Mouse (Mus musculus) heart, adult 2 months (tissue): ENCODE measurements at regions not wholly inside any gene's neighbourhood (a gene's known extent, or its start where the extent isn't known, plus 50 kb on each side); places are given as distances from the start of the nearest gene placed in this dataset.

ENCODE experiments used
- DNase-seq, 2 experiments: peaks; one replicate each; pipeline ENCODE4 v3.0.0; 2021
- H3K27ac ChIP-seq: fragments of 200-600 bp; 2 replicates; pipeline ENCODE4 v1.8.1; 2022
- H3K27me3 ChIP-seq: fragments of 200-500 bp; 2 replicates; pipeline ENCODE4 v1.6.1; 2012; ENCODE audit warnings: mild to moderate bottlenecking, low read length, inconsistent platforms, mixed read lengths; ENCODE audit not compliant: control insufficient read depth, insufficient read depth
- H3K36me3 ChIP-seq: fragments of 200-500 bp; 2 replicates; pipeline ENCODE4 v1.6.1; 2012; ENCODE audit warnings: low read length, inconsistent platforms; ENCODE audit not compliant: control insufficient read depth, insufficient read depth
- H3K4me1 ChIP-seq: fragments of 200-500 bp; 2 replicates; pipeline ENCODE4 v1.6.1; 2011; ENCODE audit warnings: low read length; ENCODE audit not compliant: control insufficient read depth, insufficient read depth
- H3K4me3 ChIP-seq: fragments of 200-600 bp; 2 replicates; pipeline ENCODE4 v1.8.1; 2022
- H3K79me2 ChIP-seq: fragments of 200-500 bp; replicated peaks from 2 replicates; pipeline ENCODE4 v1.6.1; 2012; ENCODE audit warnings: mild to moderate bottlenecking, inconsistent platforms, low read length, moderate library complexity, mixed read lengths; ENCODE audit not compliant: control insufficient read depth, insufficient read depth
- H3K9ac ChIP-seq: fragments of 200-500 bp; 2 replicates; pipeline ENCODE4 v1.6.1; 2012; ENCODE audit warnings: low read depth, mild to moderate bottlenecking, control low read depth, inconsistent platforms, low read length, mixed read lengths
- CTCF ChIP-seq: fragments of 200-600 bp; IDR thresholded peaks from 2 replicates; pipeline ENCODE4 v1.8.1; 2022; ENCODE audit warnings: antibody characterized with exemption, mild to moderate bottlenecking, moderate library complexity
- EP300 ChIP-seq: fragments of 200-500 bp; IDR thresholded peaks from 2 replicates; pipeline ENCODE4 v1.6.1; 2011; ENCODE audit warnings: low read depth, low read length, control low read depth; ENCODE audit not compliant: insufficient read depth
- POLR2A ChIP-seq: fragments of 200-500 bp; IDR thresholded peaks from 2 replicates; pipeline ENCODE4 v1.6.1; 2011; ENCODE audit warnings: mild to moderate bottlenecking, low read depth, low read length, control low read depth; ENCODE audit not compliant: insufficient read depth
- WGBS: fragments of 180-500 bp; shearing (Covaris S2); methylation state at CpG from one replicate; pipeline ENCODE4 v1.1.7; 2018; 5-methylcytosine and 5-hydroxymethylcytosine counted together
- intact Hi-C: fragments of 180-260 bp; cut with DNase I; formaldehyde crosslinking; loops from one replicate; pipeline ENCODE4 v1.15.1; 2025

- Histone ChIP-seq H3K27ac (no peak overlapping the region), H3K4me1 (no peaks in the 10 kb centered on the region), H3K79me2 (no peaks in the 10 kb centered on the region), H3K4me3 (no peak overlapping the region), H3K9ac (no peak overlapping the region), H3K27me3 (peaks cover 1% of the 10 kb centered on the region; the same call in 1 of the 2 replicates), H3K36me3 (no peaks in the 10 kb centered on the region)
- 77% methylated on average over 6 of the region's 6 CpGs for WGBS
- DNase-seq = no peak
- no peak for TF ChIP-seq EP300
- TF ChIP-seq CTCF = no peak
- no peak for TF ChIP-seq POLR2A
- intact Hi-C loops = no loop called here
These were observed 158.5 kb downstream of the Adra2a start for GRCm38 (mm10) chr19:54202456-54202855.

- TF ChIP-seq CTCF = no peak
- no peak for TF ChIP-seq POLR2A
- TF ChIP-seq EP300 = no peak
- H3K4me3 ChIP-seq = no peak overlapping the region
- intact Hi-C loops = no loop called here
- peaks cover 1% of the 10 kb centered on the region; the same call in 1 of the 2 replicates for H3K27me3 ChIP-seq
- no peak overlapping the region for H3K27ac ChIP-seq
- WGBS = 70% methylated on average over 6 of the region's 6 CpGs
- H3K4me1 ChIP-seq = no peaks in the 10 kb centered on the region
- no peaks in the 10 kb centered on the region for H3K36me3 ChIP-seq
- no peaks in the 10 kb centered on the region for H3K79me2 ChIP-seq
- H3K9ac ChIP-seq = no peak overlapping the region
- no peak for DNase-seq
These were observed 162.9 kb downstream of the Adra2a start for GRCm38 (mm10) chr19:54206819-54207218.

GRCm38 (mm10) chr19:54212169-54212568 lies 168.2 kb downstream of the Adra2a start:
- no peaks in the 10 kb centered on the region for H3K27me3 ChIP-seq
- no peaks in the 10 kb centered on the region for H3K4me1 ChIP-seq
- H3K36me3 ChIP-seq = no peaks in the 10 kb centered on the region
- no peak overlapping the region for H3K4me3 ChIP-seq
- TF ChIP-seq EP300 (no peak), POLR2A (no peak), CTCF (no peak)
- intact Hi-C loops = no loop called here
- H3K9ac ChIP-seq = no peak overlapping the region
- H3K27ac ChIP-seq = no peak overlapping the region
- no peaks in the 10 kb centered on the region for H3K79me2 ChIP-seq
- no peak for DNase-seq
- 28% methylated on average over 7 of the region's 7 CpGs for WGBS

- H3K79me2 ChIP-seq = no peaks in the 10 kb centered on the region
- intact Hi-C loops = no loop called here
- no peak overlapping the region for H3K27ac ChIP-seq
- no peaks in the 10 kb centered on the region for H3K36me3 ChIP-seq
- WGBS = 75% methylated on average over 6 of the region's 6 CpGs
- no peak for DNase-seq
- no peaks in the 10 kb centered on the region for H3K27me3 ChIP-seq
- H3K4me1 ChIP-seq = no peaks in the 10 kb centered on the region; the same call in 1 of the 2 replicates
- TF ChIP-seq POLR2A (no peak), CTCF (no peak), EP300 (no peak)
- no peak overlapping the region for H3K9ac ChIP-seq
- no peak overlapping the region for H3K4me3 ChIP-seq
These were observed 200.2 kb downstream of the Adra2a start for GRCm38 (mm10) chr19:54244176-54244575.

GRCm38 (mm10) chr19:54248256-54248936 lies 204.4 kb downstream of the Adra2a start:
- 18% methylated on average over 6 of the region's 6 CpGs for WGBS
- Histone ChIP-seq H3K4me1 (no peaks in the 10 kb centered on the region; the same call in 1 of the 2 replicates), H3K9ac (no peak overlapping the region), H3K27me3 (no peaks in the 10 kb centered on the region), H3K36me3 (no peaks in the 10 kb centered on the region), H3K27ac (no peak overlapping the region), H3K4me3 (no peak overlapping the region), H3K79me2 (no peaks in the 10 kb centered on the region)
- TF ChIP-seq CTCF (peak; percentile 53), EP300 (no peak)
- intact Hi-C loops = no loop called here
- DNase-seq = no peak

- H3K36me3 ChIP-seq = no peaks in the 10 kb centered on the region
- 82% methylated on average over 7 of the region's 7 CpGs for WGBS
- H3K9ac ChIP-seq = no peak overlapping the region
- no peaks in the 10 kb centered on the region; the same call in 1 of the 2 replicates for H3K4me1 ChIP-seq
- no peaks in the 10 kb centered on the region for H3K79me2 ChIP-seq
- no peak overlapping the region for H3K27ac ChIP-seq
- H3K27me3 ChIP-seq = no peaks in the 10 kb centered on the region
- TF ChIP-seq EP300 = no peak
- no peak for TF ChIP-seq POLR2A
- no peak for TF ChIP-seq CTCF
- no peak overlapping the region for H3K4me3 ChIP-seq
- intact Hi-C loops = no loop called here
- no peak for DNase-seq
These were observed 208.3 kb downstream of the Adra2a start for GRCm38 (mm10) chr19:54252145-54252664.
